Mouse (Mus musculus): ENCODE results near the gene Anpep. TPM values are rescaled to one million over a fixed set of nuclear protein-coding genes. Genes with fewer than 3 reads are reported as not detected.

Gene Anpep
- 16.2 and 17.8 TPM in 2 replicates for polyA plus RNA-seq (2012; rRNA removed)

GRCm38 (mm10) chr7:79860811-79861210 is at the start of gene Anpep:
TSS of gene Anpep (minus strand) at chr7:79861059.

GRCm38 (mm10) chr7:79810611-79811506 is 50.0 kb downstream of the Anpep start, which contains the start of gene Mesp2:
TSS of gene Mesp2 (plus strand) at chr7:79810727.

GRCm38 (mm10) chr7:79793688-79794087 is 67.2 kb downstream of the Anpep start, which contains the start of gene Mesp1:
TSS of gene Mesp1 (minus strand) at chr7:79793788.

Other genes starting within 250 kb of the Anpep start
- gene Rhcg, start 243.4 kb downstream of the Anpep start, polyA plus RNA-seq (2012; rRNA removed): 0.03 and 0.06 TPM in 2 replicates
- gene Ticrr, start 200.9 kb downstream of the Anpep start, polyA plus RNA-seq (2012; rRNA removed): 3.7 and 4.3 TPM in 2 replicates
- gene Kif7, start 145.3 kb downstream of the Anpep start, polyA plus RNA-seq (2012; rRNA removed): 0.46 and 0.51 TPM in 2 replicates
- gene Plin1, start 128.2 kb downstream of the Anpep start, polyA plus RNA-seq (2012; rRNA removed): not detected in 2 replicates
- 0.97 and 1.1 TPM in 2 replicates for gene Pex11a, start 117.9 kb downstream of the Anpep start, polyA plus RNA-seq (2012; rRNA removed)
- 0.02 and 0.03 TPM in 2 replicates for gene Wdr93, start 117.9 kb downstream of the Anpep start, polyA plus RNA-seq (2012; rRNA removed)
- 0.02 TPM in 1 of 2 replicates, not detected in the other for gene Mesp1, start 67.3 kb downstream of the Anpep start, polyA plus RNA-seq (2012; rRNA removed)
- 0.03 TPM in 2 replicates for gene Mesp2, start 50.3 kb downstream of the Anpep start, polyA plus RNA-seq (2012; rRNA removed)
- gene Ap3s2, start 59.6 kb upstream of the Anpep start, polyA plus RNA-seq (2012; rRNA removed): 5.5 and 6.2 TPM in 2 replicates
- gene Arpin, start 74.3 kb upstream of the Anpep start, polyA plus RNA-seq (2012; rRNA removed): 1.8 and 2.3 TPM in 2 replicates
- 4.7 and 6.0 TPM in 2 replicates for gene Zfp710, start 163.8 kb upstream of the Anpep start, polyA plus RNA-seq (2012; rRNA removed)

Measured in liver, embryonic 14 days (tissue).